ENCODE assay signal across 28 mouse cellular contexts in genomic region chr9:65393606-65394005, GRCm38 (mm10). TPM values are rescaled to one million over a fixed set of nuclear protein-coding genes. Genes with fewer than 3 reads are reported as not detected.
DNase-seq lines count a peak whose midpoint lies in the region; ATAC-seq and TF ChIP-seq lines count a peak whose summit lies in the region.
"Had no signal": no experiment of that assay in that cellular context is flagged by ENCODE, and none has a peak within 500 bp of the region (broad histone marks: within the 10 kb centered on the region; RNA-seq: fewer than 3 reads in every experiment).

No protein-coding gene starts in this region.

- peaks cover 46% of the 10 kb centered on the region for H3K27me3 ChIP-seq in heart, embryonic 12.5 days (replicated peaks)
- H3K27me3 ChIP-seq in lung, postnatal 0 days (replicated peaks; ENCODE audit: insufficient read depth, low read length) = peaks cover 11% of the 10 kb centered on the region

- intact Hi-C loops in gastrocnemius, postnatal 14 days (cut with DNase I; ENCODE audit: low total_unique reads) = loop anchor here (5.0 kb wide), 1 partner anchor 39 kb away; no protein-coding TSS in a partner anchor
- intact Hi-C loops in heart, postnatal 14 days (cut with DNase I) = loop anchor here (1.0 kb wide), 1 partner anchor 39 kb away; no protein-coding TSS in a partner anchor

- no peak for ATAC-seq in heart, embryonic 12.5 days (ENCODE audit: insufficient number of reproducible peaks, low FRiP score)
- ATAC-seq in lung, postnatal 0 days = peak; percentile 27; the same call in 1 of the 2 replicates
- ATAC-seq: forebrain, embryonic 14.5 days; inflammation-experienced regulatory T-cells, adult 6 months had no signal

- peak; percentile 39 for DNase-seq in gastrocnemius, postnatal 14 days
- DNase-seq in gastrocnemius, postnatal 10 days = no peak
- peak; percentile 27 for DNase-seq in heart, adult 8-10 months (ENCODE audit: low spot score)
- no peak for DNase-seq in lung, postnatal 0 days (ENCODE audit: low spot score)
- no peak for DNase-seq in lung, postnatal 14 days
- DNase-seq in heart, postnatal 14 days = peak; percentile 42 to 51
- no peak for DNase-seq in cerebellum, adult 18-20 months

- H3K27ac ChIP-seq in heart, embryonic 12.5 days (ENCODE audit: poor library complexity, severe bottlenecking) = no peak overlapping the region
- H3K27ac ChIP-seq in lung, postnatal 0 days (ENCODE audit: low read length) = peak overlapping the region; percentile 35; the same call in 1 of the 2 replicates
- H3K27ac ChIP-seq: heart, embryonic 13.5 days; hindbrain, embryonic 15.5 days; layer of hippocampus, adult 2 months; left cerebral cortex, adult 2 months; limb, embryonic 12.5 days; liver, embryonic 15.5 days; midbrain, embryonic 12.5 days; neural tube, embryonic 13.5 days had no signal

- WGBS in heart, embryonic 12.5 days = 27% methylated on average over 2 of the region's 2 CpGs
- 38% methylated on average over 2 of the region's 2 CpGs for WGBS in lung, postnatal 0 days

- TF ChIP-seq EP300 in lung, postnatal 0 days (IDR thresholded peaks at IDR 0.05) = no peak

- no peak for TF ChIP-seq CTCF in lung, postnatal 0 days (IDR thresholded peaks at IDR 0.05)

- H3K9ac ChIP-seq in heart, embryonic 12.5 days = no peak overlapping the region
- no peak overlapping the region for H3K9ac ChIP-seq in lung, postnatal 0 days (replicated peaks; ENCODE audit: low read depth)
- H3K9ac ChIP-seq: heart, embryonic 13.5 days; hindbrain, embryonic 15.5 days; limb, embryonic 12.5 days; liver, embryonic 15.5 days; midbrain, embryonic 12.5 days; neural tube, embryonic 13.5 days had no signal

- no peaks in the 10 kb centered on the region for H3K9me3 ChIP-seq in heart, embryonic 12.5 days (replicated peaks)
- no peaks in the 10 kb centered on the region for H3K9me3 ChIP-seq in lung, postnatal 0 days (ENCODE audit: low read length)
- H3K9me3 ChIP-seq: heart, embryonic 13.5 days; hindbrain, embryonic 10.5 days; hindbrain, embryonic 15.5 days; limb, embryonic 12.5 days; liver, embryonic 15.5 days; midbrain, embryonic 12.5 days; neural tube, embryonic 13.5 days had no signal

- no peak overlapping the region for H3K4me3 ChIP-seq in heart, embryonic 12.5 days
- no peak overlapping the region for H3K4me3 ChIP-seq in lung, postnatal 0 days (ENCODE audit: low read depth, low read length)
- H3K4me3 ChIP-seq: heart, embryonic 13.5 days; hindbrain, embryonic 10.5 days; hindbrain, embryonic 15.5 days; layer of hippocampus, adult 2 months; left cerebral cortex, adult 2 months; limb, embryonic 12.5 days; liver, embryonic 15.5 days; megakaryocyte, embryonic 14.5 days; midbrain, embryonic 12.5 days; myocyte; neural tube, embryonic 13.5 days had no signal

- no peaks in the 10 kb centered on the region for H3K36me3 ChIP-seq in heart, embryonic 12.5 days
- no peaks in the 10 kb centered on the region for H3K36me3 ChIP-seq in lung, postnatal 0 days (ENCODE audit: insufficient read depth, low read length)
- H3K36me3 ChIP-seq: heart, embryonic 13.5 days; hindbrain, embryonic 10.5 days; hindbrain, embryonic 15.5 days; limb, embryonic 12.5 days; liver, embryonic 15.5 days; midbrain, embryonic 12.5 days; neural tube, embryonic 13.5 days had no signal

- H3K4me1 ChIP-seq in heart, embryonic 12.5 days (replicated peaks) = peaks cover 18% of the 10 kb centered on the region
- peaks cover 9% of the 10 kb centered on the region; the same call in 1 of the 2 replicates for H3K4me1 ChIP-seq in lung, postnatal 0 days (ENCODE audit: insufficient read depth, low read depth, low read length)

- no peak overlapping the region for H3K4me2 ChIP-seq in heart, embryonic 12.5 days
- H3K4me2 ChIP-seq in lung, postnatal 0 days (replicated peaks; ENCODE audit: low read depth, low read length) = no peak overlapping the region
- H3K4me2 ChIP-seq: heart, embryonic 13.5 days; hindbrain, embryonic 15.5 days; limb, embryonic 12.5 days; liver, embryonic 15.5 days; midbrain, embryonic 12.5 days; neural tube, embryonic 13.5 days had no signal

RNA-seq across cellular contexts. Expression of gene Kbtbd13, which starts 2.2 kb away (rescaled TPM):
- total RNA-seq in gastrocnemius, postnatal 14 days (2021) = 10 to 100 TPM in 1 of 2 experiments, 1 to 10 TPM in 1; 5.5 to 10.2 TPM
- 10 to 100 TPM in 1 of 2 experiments, 1 to 10 TPM in 1; 8.9 to 10.7 TPM for total RNA-seq in gastrocnemius, postnatal 10 days (2021)
- total RNA-seq in heart, adult 8-10 months (2022) = 1 to 10 TPM; 2.4 to 3.6 (median 3.1) TPM
- polyA plus RNA-seq in heart, embryonic 12.5 days (2016; fragmentation: Nextera tagmentation; extraction: Ambion mirVana) = 2.0 and 2.8 TPM in 2 replicates
- 2.4 and 2.9 TPM in 2 replicates for polyA plus RNA-seq in lung, postnatal 0 days (2015; fragmentation: Nextera tagmentation; extraction: Ambion mirVana)
- 1 to 10 TPM; 1.2 to 1.4 TPM for total RNA-seq in heart, postnatal 14 days (2021)
- total RNA-seq: MEL had no signal
- polyA plus RNA-seq: inflammation-experienced regulatory T-cells, adult 6 months had no signal

RNA-seq across cellular contexts. Expression of gene Rasl12, which starts 4.7 kb away (rescaled TPM):
- 1 to 10 TPM; 6.7 to 7.7 TPM for total RNA-seq in gastrocnemius, postnatal 14 days (2021)
- 10 to 100 TPM in 1 of 2 experiments, 1 to 10 TPM in 1; 7.2 to 11.5 TPM for total RNA-seq in gastrocnemius, postnatal 10 days (2021)
- 1 to 10 TPM; 5.5 to 8.0 (median 6.0) TPM for total RNA-seq in heart, adult 8-10 months (2022)
- 3.0 and 3.7 TPM in 2 replicates for polyA plus RNA-seq in heart, embryonic 12.5 days (2016; fragmentation: Nextera tagmentation; extraction: Ambion mirVana)
- 73.2 and 84.4 TPM in 2 replicates for polyA plus RNA-seq in lung, postnatal 0 days (2015; fragmentation: Nextera tagmentation; extraction: Ambion mirVana)
- 10 to 100 TPM in 1 of 2 experiments, 1 to 10 TPM in 1; 9.7 to 11.6 TPM for total RNA-seq in heart, postnatal 14 days (2021)

RNA-seq across cellular contexts. Expression of gene Slc51b, which starts 29.1 kb away (rescaled TPM):
- not detected for total RNA-seq in gastrocnemius, postnatal 14 days (2021)
- total RNA-seq in gastrocnemius, postnatal 10 days (2021) = not detected
- total RNA-seq in heart, adult 8-10 months (2022) = not detected
- polyA plus RNA-seq in heart, embryonic 12.5 days (2016; fragmentation: Nextera tagmentation; extraction: Ambion mirVana) = not detected in 2 replicates
- polyA plus RNA-seq in lung, postnatal 0 days (2015; fragmentation: Nextera tagmentation; extraction: Ambion mirVana) = not detected in 2 replicates
- total RNA-seq in heart, postnatal 14 days (2021) = not detected
- total RNA-seq: adrenal gland, postnatal 36 days; layer of hippocampus, adult 2 months; layer of hippocampus, postnatal 14 days; left cerebral cortex, adult 2 months; left cerebral cortex, postnatal 25 days; MEL; midbrain, postnatal 0 days had no signal
- polyA plus RNA-seq: brain, embryonic 14.5 days; embryonic facial prominence, embryonic 11.5 days; forebrain, embryonic 14.5 days; heart, embryonic 13.5 days; hindbrain, embryonic 10.5 days; hindbrain, embryonic 15.5 days; inflammation-experienced regulatory T-cells, adult 6 months; limb, embryonic 12.5 days; liver, embryonic 15.5 days; midbrain, embryonic 12.5 days; midbrain, postnatal 0 days; myocyte; neural tube, embryonic 13.5 days had no signal

RNA-seq across cellular contexts. Expression of gene Ubap1l, which starts 32.8 kb away (rescaled TPM):
- under 1 TPM; 0.14 to 0.38 TPM for total RNA-seq in gastrocnemius, postnatal 14 days (2021)
- total RNA-seq in gastrocnemius, postnatal 10 days (2021) = 1 to 10 TPM in 1 of 2 experiments, under 1 TPM in 1; 0.52 to 1.1 TPM
- under 1 TPM in 2 of 4 experiments, not detected in 2; 0.27 to 0.40 TPM for total RNA-seq in heart, adult 8-10 months (2022)
- 0.11 TPM in 1 of 2 replicates, not detected in the other for polyA plus RNA-seq in heart, embryonic 12.5 days (2016; fragmentation: Nextera tagmentation; extraction: Ambion mirVana)
- polyA plus RNA-seq in lung, postnatal 0 days (2015; fragmentation: Nextera tagmentation; extraction: Ambion mirVana) = 0.33 and 0.40 TPM in 2 replicates
- under 1 TPM; 0.33 to 0.37 TPM for total RNA-seq in heart, postnatal 14 days (2021)
- total RNA-seq: MEL had no signal
- polyA plus RNA-seq: embryonic facial prominence, embryonic 11.5 days; heart, embryonic 13.5 days had no signal

RNA-seq across cellular contexts. Expression of gene Mtfmt, which starts 42.0 kb away (rescaled TPM):
- total RNA-seq in gastrocnemius, postnatal 14 days (2021) = 1 to 10 TPM; 4.7 to 5.9 TPM
- total RNA-seq in gastrocnemius, postnatal 10 days (2021) = 1 to 10 TPM; 6.6 to 7.1 TPM
- 1 to 10 TPM; 5.4 to 7.9 (median 6.9) TPM for total RNA-seq in heart, adult 8-10 months (2022)
- polyA plus RNA-seq in heart, embryonic 12.5 days (2016; fragmentation: Nextera tagmentation; extraction: Ambion mirVana) = 17.5 and 17.9 TPM in 2 replicates
- 10.2 and 11.5 TPM in 2 replicates for polyA plus RNA-seq in lung, postnatal 0 days (2015; fragmentation: Nextera tagmentation; extraction: Ambion mirVana)
- total RNA-seq in heart, postnatal 14 days (2021) = 1 to 10 TPM; 6.9 to 7.1 TPM

Comparison
In these comparisons a context has a peak if more than half of its experiments do, and no peak if none do; other contexts are left out.
1. DNase-seq: peak in gastrocnemius, postnatal 14 days (single experiment), heart, adult 8-10 months (single experiment) and heart, postnatal 14 days (2 of 2); none in gastrocnemius, postnatal 10 days (single experiment), lung, postnatal 0 days (single experiment), lung, postnatal 14 days (single experiment) and cerebellum, adult 18-20 months (0 of 2).